ENCODE assay signal across 33 mouse cellular contexts in genomic region chr2:128722106-128722710, GRCm38 (mm10). TPM values are rescaled to one million over a fixed set of nuclear protein-coding genes. Genes with fewer than 3 reads are reported as not detected.
A peak's percentile ranks its signal among the peaks of the same experiment; 100 is the strongest.
DNase-seq lines count a peak whose midpoint lies in the region; ATAC-seq lines count a peak whose summit lies in the region.
"Had no signal": no experiment of that assay in that cellular context is flagged by ENCODE, and none has a peak within 500 bp of the region (broad histone marks: within the 10 kb centered on the region; RNA-seq: fewer than 3 reads in every experiment).

No protein-coding gene starts in this region.

- H3K27ac ChIP-seq in kidney, embryonic 15.5 days, result peak overlapping the region; percentile 52
- peak overlapping the region; percentile 78 for H3K27ac ChIP-seq in lung, embryonic 16.5 days (ENCODE audit: low read length)
- H3K27ac ChIP-seq in intestine, embryonic 15.5 days, result peak overlapping the region; percentile 85
- H3K27ac ChIP-seq in stomach, embryonic 16.5 days (ENCODE audit: low read length), result no peak overlapping the region
- H3K27ac ChIP-seq: embryonic facial prominence, embryonic 13.5 days; forebrain, embryonic 10.5 days; forebrain, embryonic 15.5 days; gastrocnemius, adult 2 months; hindbrain, embryonic 12.5 days; hindbrain, postnatal 0 days; limb, embryonic 10.5 days; limb, embryonic 15.5 days; liver, embryonic 13.5 days; midbrain, embryonic 12.5 days; neural tube, embryonic 12.5 days had no signal

- ATAC-seq in kidney, embryonic 15.5 days (replicated peaks; ENCODE audit: low FRiP score), result 0 out of 2 replicates have a peak, but pooled peaks have one; percentile 56
- ATAC-seq in lung, embryonic 16.5 days (ENCODE audit: low read depth), result peak; percentile 88
- peak; percentile 91 for ATAC-seq in intestine, embryonic 15.5 days
- ATAC-seq in stomach, embryonic 16.5 days (ENCODE audit: insufficient read depth, low FRiP score), result peak; percentile 78; the same call in 1 of the 2 replicates
- ATAC-seq: forebrain, embryonic 15.5 days; hindbrain, postnatal 0 days had no signal

- no peak for DNase-seq in kidney, postnatal 25 days
- no peak for DNase-seq in lung, postnatal 10 days
- DNase-seq in adrenal gland, adult 8-10 months, result no peak
- DNase-seq: adrenal gland, postnatal 14 days; cerebellum, adult 18-20 months; cerebellum, postnatal 10 days; gastrocnemius, adult 2 months; gastrocnemius, postnatal 36 days; heart, adult 18-20 months; heart, postnatal 36 days; kidney, adult 8-10 months; layer of hippocampus, adult 9-11 months; liver, embryonic 13.5 days; right cerebral cortex, adult 18-20 months; thymus, adult 18-20 months; thymus, postnatal 25 days had no signal

- H3K27me3 ChIP-seq in kidney, embryonic 15.5 days, result no peaks in the 10 kb centered on the region
- H3K27me3 ChIP-seq in lung, embryonic 16.5 days (ENCODE audit: control insufficient read depth, insufficient read depth, low read depth, low read length), result no peaks in the 10 kb centered on the region
- no peaks in the 10 kb centered on the region for H3K27me3 ChIP-seq in intestine, embryonic 15.5 days (replicated peaks)
- H3K27me3 ChIP-seq in stomach, embryonic 16.5 days (ENCODE audit: control insufficient read depth, insufficient read depth, low read length), result no peaks in the 10 kb centered on the region
- H3K27me3 ChIP-seq: embryonic facial prominence, embryonic 13.5 days; forebrain, embryonic 15.5 days; hindbrain, embryonic 12.5 days; limb, embryonic 15.5 days; liver, embryonic 13.5 days; midbrain, embryonic 12.5 days; neural tube, embryonic 12.5 days had no signal

- no peak overlapping the region for H3K9ac ChIP-seq in kidney, embryonic 15.5 days
- no peak overlapping the region for H3K9ac ChIP-seq in lung, embryonic 16.5 days (ENCODE audit: low read length)
- no peak overlapping the region for H3K9ac ChIP-seq in intestine, embryonic 15.5 days
- H3K9ac ChIP-seq in stomach, embryonic 16.5 days (ENCODE audit: low read length), result no peak overlapping the region
- H3K9ac ChIP-seq: embryonic facial prominence, embryonic 13.5 days; forebrain, embryonic 15.5 days; hindbrain, embryonic 12.5 days; limb, embryonic 15.5 days; liver, embryonic 13.5 days; midbrain, embryonic 12.5 days; neural tube, embryonic 12.5 days had no signal

- H3K4me2 ChIP-seq in kidney, embryonic 15.5 days, result no peak overlapping the region
- H3K4me2 ChIP-seq in lung, embryonic 16.5 days (ENCODE audit: low read depth, low read length), result 0 out of 2 replicates have a peak overlapping the region, but pooled peaks have one; percentile 5
- peak overlapping the region; percentile 26; the same call in 1 of the 2 replicates for H3K4me2 ChIP-seq in intestine, embryonic 15.5 days (replicated peaks)
- H3K4me2 ChIP-seq in stomach, embryonic 16.5 days (ENCODE audit: low read depth, low read length), result no peak overlapping the region
- H3K4me2 ChIP-seq: embryonic facial prominence, embryonic 13.5 days; forebrain, embryonic 15.5 days; heart, embryonic 11.5 days; hindbrain, embryonic 12.5 days; limb, embryonic 15.5 days; liver, embryonic 13.5 days; midbrain, embryonic 12.5 days; neural tube, embryonic 12.5 days had no signal

- H3K4me3 ChIP-seq in kidney, embryonic 15.5 days (replicated peaks), result no peak overlapping the region
- no peak overlapping the region for H3K4me3 ChIP-seq in lung, embryonic 16.5 days (ENCODE audit: low read length)
- no peak overlapping the region for H3K4me3 ChIP-seq in intestine, embryonic 15.5 days (replicated peaks)
- no peak overlapping the region for H3K4me3 ChIP-seq in stomach, embryonic 16.5 days (replicated peaks; ENCODE audit: low read length)
- H3K4me3 ChIP-seq: embryonic facial prominence, embryonic 13.5 days; forebrain, embryonic 10.5 days; forebrain, embryonic 15.5 days; gastrocnemius, adult 2 months; hindbrain, embryonic 12.5 days; limb, embryonic 10.5 days; limb, embryonic 15.5 days; liver, embryonic 13.5 days; megakaryocyte, embryonic 14.5 days; midbrain, embryonic 12.5 days; myocyte; neural tube, embryonic 12.5 days had no signal

- 0 out of 2 replicates have a peak, but pooled peaks cover 4% of the 10 kb centered on the region for H3K36me3 ChIP-seq in kidney, embryonic 15.5 days
- H3K36me3 ChIP-seq in lung, embryonic 16.5 days (ENCODE audit: control insufficient read depth, insufficient read depth, low read length), result no peaks in the 10 kb centered on the region
- no peaks in the 10 kb centered on the region for H3K36me3 ChIP-seq in intestine, embryonic 15.5 days
- H3K36me3 ChIP-seq in stomach, embryonic 16.5 days (ENCODE audit: control insufficient read depth, insufficient read depth, low read length), result no peaks in the 10 kb centered on the region
- H3K36me3 ChIP-seq: forebrain, embryonic 10.5 days; forebrain, embryonic 15.5 days; G1E; hindbrain, embryonic 12.5 days; liver, embryonic 13.5 days; midbrain, embryonic 12.5 days; neural tube, embryonic 12.5 days had no signal

- WGBS in kidney, embryonic 15.5 days, result 77% methylated on average over 5 of the region's 5 CpGs
- WGBS in lung, embryonic 16.5 days, result 62% methylated on average over 5 of the region's 5 CpGs
- 63% methylated on average over 5 of the region's 5 CpGs for WGBS in intestine, embryonic 15.5 days
- WGBS in stomach, embryonic 16.5 days, result 78% methylated on average over 5 of the region's 5 CpGs

- H3K4me1 ChIP-seq in kidney, embryonic 15.5 days, result peaks cover 20% of the 10 kb centered on the region
- peaks cover 13% of the 10 kb centered on the region for H3K4me1 ChIP-seq in lung, embryonic 16.5 days (replicated peaks; ENCODE audit: control insufficient read depth, insufficient read depth, low read length)
- peaks cover 11% of the 10 kb centered on the region; the same call in 1 of the 2 replicates for H3K4me1 ChIP-seq in intestine, embryonic 15.5 days (replicated peaks)
- no peaks in the 10 kb centered on the region for H3K4me1 ChIP-seq in stomach, embryonic 16.5 days (ENCODE audit: control insufficient read depth, insufficient read depth, low read length)
- H3K4me1 ChIP-seq: forebrain, embryonic 10.5 days; forebrain, embryonic 15.5 days; hindbrain, embryonic 12.5 days; megakaryocyte, embryonic 14.5 days; midbrain, embryonic 12.5 days; neural tube, embryonic 12.5 days had no signal

- H3K9me3 ChIP-seq in kidney, embryonic 15.5 days (replicated peaks), result no peaks in the 10 kb centered on the region
- peaks cover 4% of the 10 kb centered on the region; the same call in 1 of the 2 replicates for H3K9me3 ChIP-seq in lung, embryonic 16.5 days (ENCODE audit: control insufficient read depth, low read length)
- no peaks in the 10 kb centered on the region for H3K9me3 ChIP-seq in intestine, embryonic 15.5 days
- no peaks in the 10 kb centered on the region for H3K9me3 ChIP-seq in stomach, embryonic 16.5 days (replicated peaks; ENCODE audit: control insufficient read depth, low read length)
- H3K9me3 ChIP-seq: embryonic facial prominence, embryonic 13.5 days; forebrain, embryonic 15.5 days; G1E; hindbrain, embryonic 12.5 days; liver, embryonic 13.5 days; midbrain, embryonic 12.5 days; neural tube, embryonic 12.5 days had no signal

RNA-seq across cellular contexts. Expression of gene Mertk, which starts 23.5 kb away (rescaled TPM):
- 11.5 and 11.7 TPM in 2 replicates for polyA plus RNA-seq in kidney, embryonic 15.5 days (2015; fragmentation: Nextera tagmentation; extraction: Ambion mirVana)
- polyA plus RNA-seq in lung, embryonic 16.5 days (2015; fragmentation: Nextera tagmentation; extraction: Ambion mirVana), result 7.8 and 9.2 TPM in 2 replicates
- 9.4 and 10.1 TPM in 2 replicates for polyA plus RNA-seq in intestine, embryonic 15.5 days (2015; fragmentation: Nextera tagmentation; extraction: Ambion mirVana)
- 6.4 and 6.7 TPM in 2 replicates for polyA plus RNA-seq in stomach, embryonic 16.5 days (2015; fragmentation: Nextera tagmentation; extraction: Ambion mirVana)
- total RNA-seq in adrenal gland, adult 8-10 months (2022), result 10 to 100 TPM in 3 of 4 experiments, 1 to 10 TPM in 1; 9.6 to 19.3 (median 12.6) TPM
- polyA plus RNA-seq: G1E had no signal

RNA-seq across cellular contexts. Expression of gene Anapc1, which starts 35.0 kb away (rescaled TPM):
- 63.2 and 69.6 TPM in 2 replicates for polyA plus RNA-seq in kidney, embryonic 15.5 days (2015; fragmentation: Nextera tagmentation; extraction: Ambion mirVana)
- polyA plus RNA-seq in lung, embryonic 16.5 days (2015; fragmentation: Nextera tagmentation; extraction: Ambion mirVana), result 56.8 and 60.7 TPM in 2 replicates
- polyA plus RNA-seq in intestine, embryonic 15.5 days (2015; fragmentation: Nextera tagmentation; extraction: Ambion mirVana), result 53.3 and 53.5 TPM in 2 replicates
- polyA plus RNA-seq in stomach, embryonic 16.5 days (2015; fragmentation: Nextera tagmentation; extraction: Ambion mirVana), result 61.3 and 61.6 TPM in 2 replicates
- 100 to 1,000 TPM in 1 of 4 experiments, 10 to 100 TPM in 3; 68.0 to 107 (median 76.9) TPM for total RNA-seq in adrenal gland, adult 8-10 months (2022)

Comparison
In these comparisons a context has a peak if more than half of its experiments do, and no peak if none do; other contexts are left out.
1. H3K4me2 ChIP-seq: peak in lung, embryonic 16.5 days (single experiment) and intestine, embryonic 15.5 days (single experiment); none in kidney, embryonic 15.5 days (single experiment) and stomach, embryonic 16.5 days (single experiment).
2. Peak in every context shown above with its lines, with median percentiles within 50 percentile points of each other: ATAC-seq.